Mouse (Mus musculus): ENCODE measurements around the gene Nktr.

DNA sequence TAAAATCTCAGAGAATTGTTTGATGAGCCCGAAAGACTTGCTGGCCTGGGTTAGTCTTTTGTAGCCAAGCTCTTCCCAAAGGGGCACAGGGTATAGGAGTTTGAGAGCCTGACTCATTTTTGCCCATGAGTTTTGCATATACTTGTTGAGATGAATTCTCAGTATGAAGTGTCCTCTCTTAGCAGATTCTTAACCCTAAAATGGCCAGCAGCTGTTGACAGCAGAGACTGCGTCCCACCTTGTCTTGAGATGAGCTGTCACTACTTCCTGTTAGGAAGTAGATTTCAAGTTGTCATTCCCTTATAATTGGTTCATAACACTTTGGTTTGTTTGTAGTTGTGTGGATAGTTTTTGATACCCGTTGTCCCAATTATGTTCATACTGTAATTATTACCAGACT is 22.2 kb downstream of the Nktr start:
- no peak for TF ChIP-seq CTCF (IDR thresholded peaks at IDR 0.05; ENCODE audit: low read depth)
- no peak for TF ChIP-seq EP300 (IDR thresholded peaks at IDR 0.05; ENCODE audit: low read depth)
